Mouse (Mus musculus): ENCODE results near the gene Olfr194. TPM values are rescaled to one million over a fixed set of nuclear protein-coding genes. Genes with fewer than 3 reads are reported as not detected.
A peak's percentile ranks its signal among the peaks of the same experiment; 100 is the strongest.
"Not testable (repeated sequence)": the region's sequence is repeated elsewhere in the genome, so short reads cannot be mapped to it uniquely, and the experiment has no call there.

Olfr194 gene
- polyA plus RNA-seq, 1 experiment from 2014 or later, result not detected

DNA sequence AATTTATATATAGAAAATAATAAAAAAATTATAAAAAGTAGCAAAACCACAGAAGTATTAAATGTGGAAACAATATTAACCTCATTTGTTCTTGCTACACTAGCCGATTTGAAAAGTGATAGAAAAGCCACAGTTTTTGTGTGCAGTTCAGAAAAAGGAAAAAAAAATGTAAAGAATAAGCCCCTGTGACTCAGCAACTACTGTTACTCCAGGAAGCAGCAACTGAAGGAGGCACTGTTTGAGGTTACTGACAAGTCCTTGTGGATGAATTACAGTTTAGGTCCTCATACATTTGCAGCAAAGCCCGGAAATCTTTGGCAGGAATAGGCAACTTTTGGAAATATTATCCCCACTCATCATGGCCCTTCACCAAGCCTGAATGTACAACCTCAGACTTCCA lies 15.6 kb downstream of the Olfr194 start:
- Histone ChIP-seq H3K4me3 (ENCODE audit: low read depth, low read length) (no peak overlapping the region), H3K4me1 (replicated peaks; ENCODE audit: control insufficient read depth, insufficient read depth, low read length) (no peaks in the 10 kb centered on the region), H3K4me2 (replicated peaks; ENCODE audit: low read depth) (no peak overlapping the region), H3K27ac (ENCODE audit: low read depth, low read length) (no peak overlapping the region), H3K9ac (ENCODE audit: low read depth, low read length) (no peak overlapping the region), H3K9me3 (ENCODE audit: control insufficient read depth) (no peaks in the 10 kb centered on the region), H3K36me3 (ENCODE audit: control insufficient read depth, insufficient read depth) (no peaks in the 10 kb centered on the region), H3K27me3 (replicated peaks; ENCODE audit: control insufficient read depth, insufficient read depth, low read length) (no peaks in the 10 kb centered on the region)
- no peak for ATAC-seq
- no peak for TF ChIP-seq CTCF (IDR thresholded peaks at IDR 0.05; ENCODE audit: low read depth)
- 79% methylated on average over 2 of the region's 2 CpGs for WGBS

- H3K4me1 ChIP-seq (replicated peaks; ENCODE audit: control insufficient read depth, insufficient read depth, low read length); H3K9me3 ChIP-seq (ENCODE audit: control insufficient read depth); H3K9ac ChIP-seq (ENCODE audit: low read depth, low read length); ATAC-seq; H3K4me2 ChIP-seq (replicated peaks; ENCODE audit: low read depth); H3K27ac ChIP-seq (ENCODE audit: low read depth, low read length); H3K4me3 ChIP-seq (ENCODE audit: low read depth, low read length); H3K27me3 ChIP-seq (replicated peaks; ENCODE audit: control insufficient read depth, insufficient read depth, low read length); H3K36me3 ChIP-seq (ENCODE audit: control insufficient read depth, insufficient read depth): not testable (repeated sequence)
- WGBS, result 62% methylated on average over 1 of the region's 1 CpGs
Observed at GRCm38 (mm10) chr16:59089722-59090121, 31.1 kb downstream of the Olfr194 start, which contains the start of gene Olfr191. Gene Olfr191 (minus strand): TSS chr16:59089822.

- 91% methylated on average over 2 of the region's 2 CpGs for WGBS
- ATAC-seq, result not testable (repeated sequence)
Observed at GRCm38 (mm10) chr16:59081113-59081512, 39.8 kb downstream of the Olfr194 start.

GRCm38 (mm10) chr16:59077905-59078304 lies 43.0 kb downstream of the Olfr194 start, which contains the start of gene Olfr190:
Gene Olfr190 (minus strand): TSS chr16:59078005.
- 86% methylated on average over 5 of the region's 5 CpGs for WGBS
- ATAC-seq, result no peak
- no peaks in the 10 kb centered on the region for H3K36me3 ChIP-seq (ENCODE audit: control insufficient read depth, insufficient read depth)
- H3K4me2 ChIP-seq (replicated peaks; ENCODE audit: low read depth), result no peak within 1 kb of the TSS
- no peak within 1 kb of the TSS for H3K4me3 ChIP-seq (ENCODE audit: low read depth, low read length)
- no peak within 1 kb of the TSS for H3K27ac ChIP-seq (ENCODE audit: low read depth, low read length)
- H3K27me3 ChIP-seq (replicated peaks; ENCODE audit: control insufficient read depth, insufficient read depth, low read length), result no peaks in the 10 kb centered on the region
- no peaks in the 10 kb centered on the region for H3K9me3 ChIP-seq (ENCODE audit: control insufficient read depth)
- no peak within 1 kb of the TSS for H3K9ac ChIP-seq (ENCODE audit: low read depth, low read length)
- TF ChIP-seq CTCF (IDR thresholded peaks at IDR 0.05; ENCODE audit: low read depth), result no peak
- H3K4me1 ChIP-seq (replicated peaks; ENCODE audit: control insufficient read depth, insufficient read depth, low read length), result no peaks in the 10 kb centered on the region

More at GRCm38 (mm10) chr16:59081113-59081512, 39.8 kb downstream of the Olfr194 start:
- not testable (repeated sequence) for H3K9me3 ChIP-seq (ENCODE audit: control insufficient read depth); H3K27ac ChIP-seq (ENCODE audit: low read depth, low read length); H3K4me3 ChIP-seq (ENCODE audit: low read depth, low read length); H3K4me1 ChIP-seq (replicated peaks; ENCODE audit: control insufficient read depth, insufficient read depth, low read length); H3K4me2 ChIP-seq (replicated peaks; ENCODE audit: low read depth); H3K27me3 ChIP-seq (replicated peaks; ENCODE audit: control insufficient read depth, insufficient read depth, low read length); H3K9ac ChIP-seq (ENCODE audit: low read depth, low read length); H3K36me3 ChIP-seq (ENCODE audit: control insufficient read depth, insufficient read depth)

GRCm38 (mm10) chr16:59073520-59073919 lies 47.3 kb downstream of the Olfr194 start:
- WGBS, result 60% methylated on average over 1 of the region's 1 CpGs
- peak; percentile 61 for ATAC-seq
- Histone ChIP-seq H3K9me3 (ENCODE audit: control insufficient read depth) (no peaks in the 10 kb centered on the region), H3K4me1 (replicated peaks; ENCODE audit: control insufficient read depth, insufficient read depth, low read length) (no peaks in the 10 kb centered on the region), H3K36me3 (ENCODE audit: control insufficient read depth, insufficient read depth) (no peaks in the 10 kb centered on the region), H3K9ac (ENCODE audit: low read depth, low read length) (no peak overlapping the region), H3K27me3 (replicated peaks; ENCODE audit: control insufficient read depth, insufficient read depth, low read length) (no peaks in the 10 kb centered on the region), H3K4me2 (replicated peaks; ENCODE audit: low read depth) (no peak overlapping the region), H3K4me3 (ENCODE audit: low read depth, low read length) (no peak overlapping the region), H3K27ac (ENCODE audit: low read depth, low read length) (no peak overlapping the region)
- no peak for TF ChIP-seq CTCF (IDR thresholded peaks at IDR 0.05; ENCODE audit: low read depth)

DNA sequence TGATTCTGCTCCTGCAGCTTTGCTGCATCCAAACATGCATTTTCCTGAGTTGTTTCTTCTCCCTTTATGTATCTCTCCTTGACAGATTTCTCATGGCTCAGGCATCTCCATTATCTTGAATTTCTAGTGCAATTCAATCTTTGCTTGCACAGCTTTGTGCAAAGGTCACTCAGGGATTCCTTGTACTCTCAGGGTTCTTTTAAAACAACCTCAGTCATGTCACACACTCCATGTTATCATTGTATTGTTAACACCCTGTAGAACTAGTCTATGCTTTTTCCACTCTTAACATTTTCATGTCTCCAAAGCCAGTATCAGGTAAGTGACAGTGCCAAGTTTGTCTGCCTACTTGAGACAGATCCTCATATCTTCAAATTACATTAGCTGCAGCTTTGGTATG lies 49.1 kb downstream of the Olfr194 start:
- Histone ChIP-seq H3K9me3 (ENCODE audit: control insufficient read depth) (no peaks in the 10 kb centered on the region), H3K27me3 (replicated peaks; ENCODE audit: control insufficient read depth, insufficient read depth, low read length) (no peaks in the 10 kb centered on the region), H3K4me3 (ENCODE audit: low read depth, low read length) (no peak overlapping the region), H3K9ac (ENCODE audit: low read depth, low read length) (no peak overlapping the region), H3K4me1 (replicated peaks; ENCODE audit: control insufficient read depth, insufficient read depth, low read length) (no peaks in the 10 kb centered on the region), H3K36me3 (ENCODE audit: control insufficient read depth, insufficient read depth) (no peaks in the 10 kb centered on the region), H3K4me2 (replicated peaks; ENCODE audit: low read depth) (no peak overlapping the region), H3K27ac (ENCODE audit: low read depth, low read length) (no peak overlapping the region)
- peak; percentile 82 for ATAC-seq
- no peak for TF ChIP-seq CTCF (IDR thresholded peaks at IDR 0.05; ENCODE audit: low read depth)

Other genes starting within 250 kb of the Olfr194 start
- gene Olfr177, start 246.3 kb downstream of the Olfr194 start, polyA plus RNA-seq (2015; fragmentation: Nextera tagmentation; extraction: Ambion mirVana), result not detected in 2 replicates
- gene Olfr178, start 229.0 kb downstream of the Olfr194 start, polyA plus RNA-seq (2015; fragmentation: Nextera tagmentation; extraction: Ambion mirVana), result not detected in 2 replicates
- not detected in 2 replicates for gene Olfr181, start 192.3 kb downstream of the Olfr194 start, polyA plus RNA-seq (2015; fragmentation: Nextera tagmentation; extraction: Ambion mirVana)
- not detected in 2 replicates for gene Olfr180, start 191.7 kb downstream of the Olfr194 start, polyA plus RNA-seq (2015; fragmentation: Nextera tagmentation; extraction: Ambion mirVana)
- gene Olfr183, start 125.7 kb downstream of the Olfr194 start, polyA plus RNA-seq (2015; fragmentation: Nextera tagmentation; extraction: Ambion mirVana), result not detected in 2 replicates
- not detected in 2 replicates for gene Olfr186, start 90.8 kb downstream of the Olfr194 start, polyA plus RNA-seq (2015; fragmentation: Nextera tagmentation; extraction: Ambion mirVana)
- gene Olfr187, start 81.3 kb downstream of the Olfr194 start, polyA plus RNA-seq (2015; fragmentation: Nextera tagmentation; extraction: Ambion mirVana), result not detected in 2 replicates
- gene Olfr190, start 43.1 kb downstream of the Olfr194 start, polyA plus RNA-seq (2015; fragmentation: Nextera tagmentation; extraction: Ambion mirVana), result 0.03 and 0.07 TPM in 2 replicates
- gene Olfr191, start 31.2 kb downstream of the Olfr194 start, polyA plus RNA-seq (2015; fragmentation: Nextera tagmentation; extraction: Ambion mirVana), result not detected in 2 replicates
- not detected in 2 replicates for gene Olfr193, start 9.2 kb downstream of the Olfr194 start, polyA plus RNA-seq (2015; fragmentation: Nextera tagmentation; extraction: Ambion mirVana)
- not detected in 2 replicates for gene Olfr195, start 26.0 kb upstream of the Olfr194 start, polyA plus RNA-seq (2015; fragmentation: Nextera tagmentation; extraction: Ambion mirVana)
- not detected in 2 replicates for gene Olfr196, start 49.4 kb upstream of the Olfr194 start, polyA plus RNA-seq (2015; fragmentation: Nextera tagmentation; extraction: Ambion mirVana)
- gene Olfr198, start 82.5 kb upstream of the Olfr194 start, polyA plus RNA-seq (2015; fragmentation: Nextera tagmentation; extraction: Ambion mirVana), result not detected in 2 replicates
- gene Olfr199, start 98.7 kb upstream of the Olfr194 start, polyA plus RNA-seq (2015; fragmentation: Nextera tagmentation; extraction: Ambion mirVana), result not detected in 2 replicates
- gene Olfr201, start 151.6 kb upstream of the Olfr194 start, polyA plus RNA-seq (2015; fragmentation: Nextera tagmentation; extraction: Ambion mirVana), result 0.05 and 0.09 TPM in 2 replicates
- gene Olfr202, start 165.7 kb upstream of the Olfr194 start, polyA plus RNA-seq (2015; fragmentation: Nextera tagmentation; extraction: Ambion mirVana), result not detected in 2 replicates
- 0.10 TPM in 1 of 2 replicates, not detected in the other for gene Olfr203, start 177.8 kb upstream of the Olfr194 start, polyA plus RNA-seq (2015; fragmentation: Nextera tagmentation; extraction: Ambion mirVana)
- not detected in 2 replicates for gene Olfr204, start 197.2 kb upstream of the Olfr194 start, polyA plus RNA-seq (2015; fragmentation: Nextera tagmentation; extraction: Ambion mirVana)
- gene Olfr205, start 210.1 kb upstream of the Olfr194 start, polyA plus RNA-seq (2015; fragmentation: Nextera tagmentation; extraction: Ambion mirVana), result not detected in 2 replicates
- gene Olfr206, start 228.2 kb upstream of the Olfr194 start, polyA plus RNA-seq (2015; fragmentation: Nextera tagmentation; extraction: Ambion mirVana), result not detected in 2 replicates
- not detected in 2 replicates for gene Olfr209, start 242.9 kb upstream of the Olfr194 start, polyA plus RNA-seq (2015; fragmentation: Nextera tagmentation; extraction: Ambion mirVana)

Measured in intestine, postnatal 0 days (tissue).